Mouse (Mus musculus): ENCODE data around the gene Grip2.

The Grip2 gene

GRCm38 (mm10) chr6:91827016-91827570, at the start of gene Grip2:
Gene Grip2 (minus strand): TSS chr6:91827250.
- no peak for DNase-seq

GRCm38 (mm10) chr6:91872781-91873180, 45.7 kb upstream of the Grip2 start:
- no peak for DNase-seq

- no peak for DNase-seq
Observed at GRCm38 (mm10) chr6:91868091-91868490, 41.0 kb upstream of the Grip2 start.

GRCm38 (mm10) chr6:91865601-91866000, 38.6 kb upstream of the Grip2 start:
- DNase-seq: no peak

GRCm38 (mm10) chr6:91864595-91864994, 37.5 kb upstream of the Grip2 start:
- peak; percentile 52 for DNase-seq

GRCm38 (mm10) chr6:91862848-91863247, 35.8 kb upstream of the Grip2 start:
- DNase-seq: no peak

GRCm38 (mm10) chr6:91858339-91858738, 31.3 kb upstream of the Grip2 start:
- DNase-seq: no peak

GRCm38 (mm10) chr6:91852550-91852949, 25.5 kb upstream of the Grip2 start:
- DNase-seq: peak; percentile 31

GRCm38 (mm10) chr6:91843628-91844153, 16.6 kb upstream of the Grip2 start:
- DNase-seq: no peak

GRCm38 (mm10) chr6:91842897-91843627, 16.0 kb upstream of the Grip2 start:
- no peak for DNase-seq

GRCm38 (mm10) chr6:91839010-91839871, 12.2 kb upstream of the Grip2 start:
- DNase-seq: peak; percentile 49

GRCm38 (mm10) chr6:91832863-91833440, 5.9 kb upstream of the Grip2 start:
- DNase-seq: no peak

GRCm38 (mm10) chr6:91827926-91828325, 876 bp upstream of the Grip2 start:
- no peak for DNase-seq

GRCm38 (mm10) chr6:91818271-91818670, 8.8 kb downstream of the Grip2 start:
- DNase-seq: no peak

- no peak for DNase-seq
Observed at GRCm38 (mm10) chr6:91815976-91816375, 11.1 kb downstream of the Grip2 start.

GRCm38 (mm10) chr6:91813611-91814010, 13.4 kb downstream of the Grip2 start:
- no peak for DNase-seq

GRCm38 (mm10) chr6:91810007-91810406, 17.0 kb downstream of the Grip2 start:
- DNase-seq: no peak

- no peak for DNase-seq
Observed at GRCm38 (mm10) chr6:91808022-91808421, 19.0 kb downstream of the Grip2 start.

GRCm38 (mm10) chr6:91807169-91807568, 19.9 kb downstream of the Grip2 start:
- DNase-seq: no peak

GRCm38 (mm10) chr6:91804177-91804576, 22.9 kb downstream of the Grip2 start:
- no peak for DNase-seq

- DNase-seq: no peak
Observed at GRCm38 (mm10) chr6:91798496-91798895, 28.6 kb downstream of the Grip2 start.

- no peak for DNase-seq
Observed at GRCm38 (mm10) chr6:91796736-91797135, 30.3 kb downstream of the Grip2 start.

- no peak for DNase-seq
Observed at GRCm38 (mm10) chr6:91796064-91796463, 31.0 kb downstream of the Grip2 start.

Data from thymus, postnatal 14 days (tissue).